Mouse (Mus musculus): ENCODE measurements around the gene Wars2. TPM values are rescaled to one million over a fixed set of nuclear protein-coding genes. Genes with fewer than 3 reads are reported as not detected.

Gene Wars2
- polyA plus RNA-seq, 1 experiment from 2014 or later: 17.9 TPM

GRCm38 (mm10) chr3:99184373-99184772 lies 43.5 kb downstream of the Wars2 start:
- ChIA-PET POLR2A (interaction anchor here (0.6 kb wide), 1 partner anchor 110 kb away, joined by 4 read pairs; no protein-coding TSS in a partner anchor), CTCF (interaction anchor here (1.2 to 1.3 kb wide), 2 partner anchors 14 to 16 kb away, joined by 3 to 4 read pairs; no protein-coding TSS in a partner anchor)
- peak; percentile 24 for DNase-seq (ENCODE audit: low read depth, low spot score)
- no peak for ATAC-seq
- in situ Hi-C loops (cut with MboI; ENCODE audit: low pct_unique_long_range_greater_than_20kb): no loop called here
- no peak for TF ChIP-seq CTCF (IDR thresholded peaks at IDR 0.05)
- no peaks in the 10 kb centered on the region for H3K27me3 ChIP-seq

GRCm38 (mm10) chr3:99188097-99188496 lies 47.2 kb downstream of the Wars2 start:
- no peak for TF ChIP-seq CTCF (IDR thresholded peaks at IDR 0.05)
- in situ Hi-C loops (cut with MboI; ENCODE audit: low pct_unique_long_range_greater_than_20kb): no loop called here

GRCm38 (mm10) chr3:99193576-99193975 lies 52.7 kb downstream of the Wars2 start:
- ChIA-PET CTCF (no interaction called here), POLR2A (no interaction called here)
- no peak for TF ChIP-seq CTCF (IDR thresholded peaks at IDR 0.05)
- ATAC-seq: no peak
- DNase-seq (ENCODE audit: low read depth, low spot score): no peak
- no peaks in the 10 kb centered on the region for H3K27me3 ChIP-seq
- in situ Hi-C loops (cut with MboI; ENCODE audit: low pct_unique_long_range_greater_than_20kb): no loop called here

More at GRCm38 (mm10) chr3:99188097-99188496, 47.2 kb downstream of the Wars2 start:
- ChIA-PET POLR2A (interaction anchor here (0.7 kb wide), 1 partner anchor 843 kb away, joined by 4 read pairs; no protein-coding TSS in a partner anchor), CTCF (interaction anchor here (1.1 to 1.4 kb wide), 2 partner anchors 9 to 20 kb away, joined by 3 to 6 read pairs; no protein-coding TSS in a partner anchor)
- no peaks in the 10 kb centered on the region for H3K27me3 ChIP-seq
- DNase-seq (ENCODE audit: low read depth, low spot score) (no peak), ATAC-seq (no peak)

GRCm38 (mm10) chr3:99203331-99203730 lies 62.5 kb downstream of the Wars2 start:
- ChIA-PET CTCF (no interaction called here), POLR2A (no interaction called here)
- in situ Hi-C loops (cut with MboI; ENCODE audit: low pct_unique_long_range_greater_than_20kb): no loop called here
- TF ChIP-seq CTCF (IDR thresholded peaks at IDR 0.05): no peak
- ATAC-seq (no peak), DNase-seq (ENCODE audit: low read depth, low spot score) (no peak)
- H3K27me3 ChIP-seq: no peaks in the 10 kb centered on the region

- no peak for TF ChIP-seq CTCF (IDR thresholded peaks at IDR 0.05)
- DNase-seq (ENCODE audit: low read depth, low spot score) (no peak), ATAC-seq (no peak)
- CTCF ChIA-PET: interaction anchor here (1.4 kb wide), 1 partner anchor 292 kb away, joined by 3 read pairs; no protein-coding TSS in a partner anchor
- in situ Hi-C loops (cut with MboI; ENCODE audit: low pct_unique_long_range_greater_than_20kb): no loop called here
- POLR2A ChIA-PET: interaction anchor here (0.5 kb wide), 1 partner anchor 107 kb away, joined by 3 read pairs; no protein-coding TSS in a partner anchor
- H3K27me3 ChIP-seq: no peaks in the 10 kb centered on the region
Observed at GRCm38 (mm10) chr3:99208416-99208815, 67.5 kb downstream of the Wars2 start.

GRCm38 (mm10) chr3:99211105-99211698 lies 70.3 kb downstream of the Wars2 start:
- POLR2A ChIA-PET: no interaction called here
- in situ Hi-C loops (cut with MboI; ENCODE audit: low pct_unique_long_range_greater_than_20kb): no loop called here
- CTCF ChIA-PET: no interaction called here
- DNase-seq (ENCODE audit: low read depth, low spot score): no peak
- TF ChIP-seq CTCF (IDR thresholded peaks at IDR 0.05): no peak
- no peak for ATAC-seq
- H3K27me3 ChIP-seq: no peaks in the 10 kb centered on the region

GRCm38 (mm10) chr3:99227807-99228206 lies 86.9 kb downstream of the Wars2 start:
- CTCF ChIA-PET: no interaction called here
- POLR2A ChIA-PET: interaction anchor here (0.6 kb wide), 1 partner anchor 10 kb away, joined by 3 read pairs; no protein-coding TSS in a partner anchor
- in situ Hi-C loops (cut with MboI; ENCODE audit: low pct_unique_long_range_greater_than_20kb): loop anchor here (25.0 kb wide), 1 partner anchor 316 kb away; no protein-coding TSS in a partner anchor

GRCm38 (mm10) chr3:99233393-99234318 lies 92.8 kb downstream of the Wars2 start:
- H3K27me3 ChIP-seq: no peaks in the 10 kb centered on the region
- DNase-seq (ENCODE audit: low read depth, low spot score) (peak; percentile 25), ATAC-seq (peak; percentile 86)
- no peak for TF ChIP-seq CTCF (IDR thresholded peaks at IDR 0.05)
- in situ Hi-C loops (cut with MboI; ENCODE audit: low pct_unique_long_range_greater_than_20kb): loop anchor here (5.0 to 25.0 kb wide), 2 partner anchors 321 to 799 kb away; no protein-coding TSS in a partner anchor
- ChIA-PET POLR2A (interaction anchor here (0.6 kb wide), 1 partner anchor 33 kb away, joined by 3 read pairs; no protein-coding TSS in a partner anchor), CTCF (interaction anchor here (0.7 to 1.5 kb wide), 11 partner anchors 9 to 704 kb away, joined by 3 to 7 read pairs (median 3); no protein-coding TSS in a partner anchor)

More at GRCm38 (mm10) chr3:99227807-99228206, 86.9 kb downstream of the Wars2 start:
- TF ChIP-seq CTCF (IDR thresholded peaks at IDR 0.05): no peak
- no peak for ATAC-seq
- DNase-seq (ENCODE audit: low read depth, low spot score): no peak
- no peaks in the 10 kb centered on the region for H3K27me3 ChIP-seq

- ChIA-PET POLR2A (interaction anchor here (0.6 kb wide), 1 partner anchor 598 kb away, joined by 3 read pairs; no protein-coding TSS in a partner anchor), CTCF (interaction anchor here (0.8 to 1.5 kb wide), 7 partner anchors 10 to 797 kb away, joined by 3 to 7 read pairs (median 3); no protein-coding TSS in a partner anchor)
- in situ Hi-C loops (cut with MboI; ENCODE audit: low pct_unique_long_range_greater_than_20kb): loop anchor here (5.0 to 25.0 kb wide), 2 partner anchors 322 to 798 kb away; no protein-coding TSS in a partner anchor
- ATAC-seq: peak; percentile 24
- no peak for TF ChIP-seq CTCF (IDR thresholded peaks at IDR 0.05)
- no peaks in the 10 kb centered on the region for H3K27me3 ChIP-seq
- DNase-seq (ENCODE audit: low read depth, low spot score): no peak
Observed at GRCm38 (mm10) chr3:99234319-99234869, 93.5 kb downstream of the Wars2 start.

Measured in Patski (cell line).